Mouse (Mus musculus): ENCODE results near the gene Naa15.
"Not testable (repeated sequence)": the region's sequence is repeated elsewhere in the genome, so short reads cannot be mapped to it uniquely, and the experiment has no call there.

Gene Naa15

DNA sequence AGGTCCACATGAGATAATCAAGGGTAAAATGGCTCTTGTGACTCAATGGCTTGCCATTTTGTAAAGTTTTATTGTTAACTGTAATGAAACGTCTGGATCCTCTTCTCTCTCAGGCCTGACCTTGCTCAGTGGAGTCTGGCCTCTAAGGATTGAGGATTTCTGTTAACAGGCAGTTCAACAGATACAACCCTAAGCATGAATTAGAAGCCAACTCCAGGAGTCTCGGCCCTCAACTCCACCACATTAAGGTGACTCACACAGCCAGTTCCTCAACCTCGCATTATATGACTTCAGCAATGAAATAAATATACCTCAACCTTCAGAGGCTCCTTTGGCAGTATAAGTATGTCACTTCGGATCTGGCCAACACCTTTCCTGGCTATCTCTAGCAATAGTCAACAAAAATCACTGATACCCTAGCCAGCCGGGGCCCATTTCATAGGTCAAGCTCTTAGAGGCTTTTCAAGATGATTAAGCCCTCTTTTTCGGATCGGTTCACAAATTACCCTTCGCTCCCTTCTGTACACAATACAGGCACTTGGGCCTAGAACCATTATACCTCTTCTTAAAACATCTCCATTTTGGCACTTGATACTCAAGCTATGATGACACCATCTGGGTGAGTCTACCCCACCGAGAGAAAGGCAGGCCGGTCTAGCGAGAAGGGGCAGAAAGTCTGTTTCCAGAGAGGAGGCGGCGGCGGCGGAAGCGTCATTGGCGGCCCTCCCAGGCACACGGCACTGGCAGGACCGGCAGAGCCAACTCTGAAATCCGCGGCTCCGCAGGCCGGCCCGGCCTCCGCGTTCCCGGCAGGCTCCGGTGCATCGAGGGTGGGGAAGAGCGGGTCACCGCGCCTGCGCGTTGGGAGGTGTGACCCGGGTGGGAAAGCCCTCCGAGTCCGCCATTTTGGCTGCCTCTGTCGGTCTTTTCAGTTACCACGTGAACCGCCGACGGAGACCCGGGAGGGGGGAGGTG is at the start of gene Naa15:
Gene Naa15 (plus strand): TSS at position 51 of the 975 bp plus-strand sequence.
- DNase-seq = peak; percentile 95

DNA sequence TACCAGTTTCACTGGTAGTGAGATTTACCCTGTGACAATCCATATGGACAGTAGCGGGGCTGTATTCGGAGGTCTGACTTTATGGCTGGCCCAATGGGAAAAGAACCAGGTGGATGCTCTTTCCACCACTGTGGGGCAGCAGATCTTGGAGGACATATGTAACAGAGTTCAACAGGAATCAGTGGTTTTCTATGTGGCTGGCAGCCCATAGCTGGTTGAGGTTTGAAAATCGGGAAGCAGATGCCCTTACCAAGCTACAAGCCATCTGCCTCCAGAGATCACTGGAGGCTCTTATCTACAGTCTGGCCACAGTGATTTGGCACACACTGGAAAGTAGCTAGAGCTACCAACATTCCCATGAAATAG is 49.4 kb upstream of the Naa15 start:
- DNase-seq = no peak

DNA sequence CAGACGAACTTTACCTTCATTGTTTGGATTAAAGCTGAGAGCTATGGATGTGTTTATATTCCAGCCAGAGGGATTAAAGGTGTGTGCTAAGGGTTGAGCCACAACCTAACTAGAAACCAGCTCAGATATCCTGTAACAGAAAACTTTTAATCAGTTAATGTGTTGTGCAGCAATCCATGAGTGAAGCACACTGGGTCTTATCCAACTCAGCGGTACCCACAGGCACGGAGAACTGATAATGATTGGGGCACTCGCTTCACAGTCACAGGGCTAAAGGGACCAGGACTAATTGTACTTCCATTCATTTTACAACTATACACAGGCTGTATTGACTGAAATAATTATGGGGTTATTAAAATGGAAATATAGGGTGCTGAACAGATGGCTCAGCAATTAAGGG is 48.0 kb upstream of the Naa15 start:
- DNase-seq = no peak

DNA sequence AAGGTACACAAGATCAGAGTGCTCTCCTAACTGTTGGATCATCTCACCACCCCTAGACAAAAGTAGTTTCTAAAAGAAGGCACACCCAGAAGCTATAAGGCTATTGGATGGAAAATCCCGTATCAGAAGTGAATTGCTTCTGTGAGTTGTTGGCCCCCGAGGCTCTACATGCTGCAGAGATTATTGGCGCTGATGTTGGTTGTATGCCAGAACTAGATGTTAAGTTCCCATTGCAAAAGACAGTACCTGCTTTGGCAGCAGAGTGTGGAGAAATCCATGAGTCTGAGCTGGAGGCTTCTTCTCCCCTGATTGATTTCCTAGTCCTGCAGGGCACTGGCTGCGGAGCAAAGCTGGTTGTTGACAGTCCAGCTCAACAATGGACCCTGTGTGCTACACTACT is 46.9 kb upstream of the Naa15 start:
- DNase-seq = no peak

DNA sequence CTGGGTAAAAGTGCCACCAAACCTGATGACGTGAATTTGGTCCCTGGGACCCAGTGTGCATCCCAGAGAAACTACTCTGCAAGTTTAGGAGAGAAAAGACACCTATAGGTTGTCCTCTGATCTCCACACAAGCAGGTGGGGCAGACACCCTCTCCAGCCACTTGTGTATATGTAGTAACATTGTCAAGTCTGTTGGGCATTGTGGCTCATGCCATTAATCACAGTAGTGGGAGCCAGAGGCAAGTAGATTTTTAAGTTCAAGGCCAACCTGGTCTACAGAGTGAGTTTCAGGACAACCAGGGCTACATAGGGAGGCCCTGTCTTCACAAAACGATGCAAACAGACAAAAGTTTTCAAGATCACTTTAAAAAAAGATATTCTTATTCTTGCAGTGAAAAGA is 43.1 kb upstream of the Naa15 start:
- DNase-seq = no peak

DNA sequence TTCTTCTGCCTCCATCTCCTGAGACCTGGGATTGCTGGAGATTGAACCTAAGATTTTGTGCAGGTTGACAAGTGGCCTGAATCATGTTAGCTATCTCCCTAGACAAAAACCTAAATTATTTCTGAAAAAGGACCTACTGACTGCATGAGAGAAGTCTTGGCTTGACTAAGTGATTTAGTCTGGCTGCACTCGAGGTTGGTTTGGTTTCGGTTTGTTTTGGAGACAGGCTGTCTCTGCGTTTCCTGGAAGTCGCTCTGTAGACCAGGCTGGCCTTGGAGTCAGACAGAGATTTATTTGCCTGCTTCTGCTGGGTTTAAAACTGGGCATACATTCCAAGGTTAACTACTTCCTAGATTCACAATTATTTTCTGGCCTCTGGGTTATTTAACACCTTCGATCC is 42.1 kb upstream of the Naa15 start:
- DNase-seq = no peak

DNA sequence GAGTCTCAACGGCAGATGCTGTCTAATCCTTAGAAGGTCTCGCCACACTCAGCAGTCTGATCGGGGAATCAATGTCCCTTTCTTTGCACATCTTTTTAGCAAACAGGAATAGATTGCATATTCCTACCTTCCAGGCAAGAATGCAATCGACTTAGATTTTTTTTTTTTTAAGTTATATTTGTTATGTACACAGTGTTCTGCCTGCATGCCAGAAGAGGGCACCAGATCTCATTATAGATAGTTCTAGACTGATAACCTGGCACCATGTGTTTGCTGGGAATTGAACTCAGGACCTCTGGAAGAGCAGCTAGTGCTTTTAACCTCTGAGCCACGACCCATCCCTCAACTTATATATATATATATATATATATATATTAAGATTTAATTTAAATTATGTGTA is 41.4 kb upstream of the Naa15 start:
- no peak for DNase-seq

DNA sequence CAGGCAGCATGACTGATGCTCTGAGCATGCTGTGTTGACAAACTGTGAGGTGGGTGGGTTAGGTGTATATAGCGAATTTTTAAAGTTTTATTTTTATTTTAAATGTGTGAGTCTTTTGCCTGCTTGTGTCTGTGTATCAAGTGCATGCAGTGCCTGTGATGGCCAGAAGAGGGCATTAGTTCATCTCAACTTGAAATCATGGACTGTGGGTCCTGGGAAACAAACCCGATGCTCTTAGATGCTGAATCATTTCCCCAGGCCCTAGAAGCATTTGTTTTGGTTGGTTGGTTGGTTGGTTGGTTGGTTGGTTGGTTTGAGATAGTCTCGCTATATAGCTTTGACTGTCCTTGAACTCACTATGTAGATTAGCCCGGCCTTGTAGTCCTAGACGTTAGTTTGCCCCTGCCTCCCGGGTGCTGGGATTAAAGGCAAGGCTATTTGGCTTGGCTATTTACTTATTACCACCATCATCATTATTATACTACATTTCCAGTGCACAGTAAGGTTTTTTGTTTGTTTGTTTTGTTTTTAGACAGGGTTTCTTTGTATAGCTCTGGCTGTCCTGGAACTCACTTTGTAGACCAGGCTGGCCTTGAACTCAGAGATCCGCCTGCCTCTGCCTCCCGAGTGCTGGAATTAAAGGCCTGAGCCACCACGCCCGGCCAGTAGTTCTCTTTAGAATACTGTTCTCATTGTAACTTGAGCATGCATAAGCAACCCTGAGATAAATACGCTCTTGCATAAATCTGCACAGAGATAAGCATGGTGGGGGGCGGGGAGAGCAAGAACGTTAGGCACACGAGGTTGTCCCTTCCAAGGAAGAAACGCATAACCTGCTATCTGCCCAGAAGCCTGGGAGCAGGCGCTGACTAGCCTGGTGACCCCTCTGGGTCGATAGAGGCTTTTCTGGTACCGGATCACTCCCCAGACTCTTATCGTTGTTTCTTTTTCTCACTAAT is 39.4 kb upstream of the Naa15 start:
- DNase-seq = peak; percentile 44

DNA sequence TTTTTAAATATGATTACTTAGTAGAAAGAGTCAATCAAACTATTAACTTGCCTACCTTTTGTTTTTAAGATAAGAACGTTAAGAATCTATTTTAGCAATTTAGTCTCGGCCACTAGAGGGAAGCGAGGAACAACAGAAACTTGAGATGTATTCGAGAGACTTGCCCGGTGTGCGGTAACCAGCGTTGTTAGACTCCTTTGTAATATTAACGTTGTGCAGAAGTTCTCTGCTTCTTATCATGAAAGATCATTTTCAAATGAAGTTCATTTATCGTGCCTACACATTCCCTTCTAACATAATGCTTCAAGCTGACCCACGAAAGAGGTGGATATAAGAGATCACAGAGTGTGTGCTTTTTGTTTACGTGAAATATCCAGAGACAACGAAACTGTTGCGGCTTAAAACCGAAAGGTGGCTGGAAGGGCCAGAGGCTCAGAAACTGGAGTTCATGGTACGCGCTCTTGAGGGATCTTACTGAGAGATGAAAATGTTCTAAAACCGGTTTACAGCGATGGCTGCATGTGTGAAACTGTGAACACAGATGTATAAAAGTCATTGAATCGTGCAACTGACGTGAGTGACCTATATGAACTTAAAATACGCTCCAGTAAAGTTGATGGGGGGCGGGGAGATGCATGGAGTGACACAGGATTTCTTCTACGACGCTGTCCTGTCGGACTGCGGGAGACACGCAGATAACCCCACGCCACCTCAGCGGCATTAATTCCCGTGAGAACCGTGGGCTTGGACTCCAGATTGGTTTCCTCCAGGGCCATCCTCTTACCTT is 36.9 kb upstream of the Naa15 start:
- DNase-seq = no peak

DNA sequence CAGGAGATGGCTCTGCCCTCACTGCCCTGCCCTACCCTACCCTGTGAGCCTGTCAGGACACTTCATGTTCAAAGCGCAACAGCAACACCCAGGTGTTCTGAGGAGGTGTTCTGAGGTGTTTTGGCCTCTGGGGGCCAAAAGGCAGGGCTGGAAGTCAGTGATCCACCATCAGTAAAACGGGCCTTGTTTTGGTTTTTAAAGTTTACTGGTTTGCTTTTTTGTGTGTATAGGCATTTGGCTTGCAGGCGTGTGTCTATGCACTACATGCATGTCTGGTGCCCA is 36.3 kb upstream of the Naa15 start:
- no peak for DNase-seq

DNA sequence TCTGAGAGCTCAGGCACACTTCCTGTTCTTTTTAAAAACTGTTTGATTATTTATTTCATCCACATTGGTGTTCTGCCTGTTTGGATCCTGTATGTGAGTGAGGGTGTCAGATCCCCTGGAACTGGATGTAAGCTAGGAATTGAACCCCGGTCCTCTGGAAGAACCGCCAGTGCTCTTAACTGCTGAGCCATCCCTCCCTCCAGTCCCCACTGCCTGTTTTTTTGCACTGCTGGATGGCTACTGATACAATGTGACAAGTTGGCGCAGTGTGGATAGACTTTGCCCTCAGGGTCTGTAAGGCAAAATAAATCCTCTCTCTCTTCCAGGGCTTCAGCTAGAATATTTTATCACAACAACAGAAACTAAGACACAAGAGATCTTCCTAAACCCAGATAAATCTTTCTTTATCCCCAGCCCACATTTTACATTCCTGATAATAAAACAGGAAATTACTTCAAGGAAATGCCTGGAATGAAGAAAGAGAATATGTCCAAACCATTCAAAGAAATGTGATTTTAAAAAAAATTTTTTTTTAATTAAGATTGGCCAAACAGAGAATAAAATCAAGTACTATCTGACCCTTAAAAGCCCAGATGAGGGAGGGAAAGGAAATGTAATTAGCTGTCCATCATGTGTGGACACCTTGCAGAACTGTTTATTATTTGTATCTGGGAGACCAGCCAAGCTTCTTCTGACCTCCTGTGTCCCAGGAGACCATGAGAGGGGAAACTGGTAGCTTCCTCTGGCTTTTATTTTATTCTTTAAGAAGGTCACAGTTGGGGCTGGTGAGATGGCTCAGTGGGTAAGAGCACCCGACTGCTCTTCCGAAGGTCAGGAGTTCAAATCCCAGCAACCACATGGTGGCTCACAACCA is 34.9 kb upstream of the Naa15 start:
- DNase-seq = no peak

DNA sequence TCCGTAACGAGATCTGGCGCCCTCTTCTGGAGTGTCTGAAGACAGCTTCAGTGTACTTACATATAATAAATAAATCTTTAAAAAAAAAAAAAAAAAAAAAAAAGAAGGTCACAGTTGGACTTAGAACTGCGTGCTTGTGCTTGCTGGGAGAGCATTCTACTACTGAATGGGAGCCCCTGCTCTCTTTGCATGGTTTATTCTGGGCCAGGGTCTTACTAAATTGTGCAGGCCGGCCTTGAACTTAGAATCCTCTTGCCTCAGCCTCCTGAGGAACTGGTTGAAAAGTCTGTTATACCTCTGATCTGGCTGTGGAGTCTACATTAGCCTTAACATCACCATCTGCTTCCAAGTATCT is 34.3 kb upstream of the Naa15 start:
- no peak for DNase-seq

DNA sequence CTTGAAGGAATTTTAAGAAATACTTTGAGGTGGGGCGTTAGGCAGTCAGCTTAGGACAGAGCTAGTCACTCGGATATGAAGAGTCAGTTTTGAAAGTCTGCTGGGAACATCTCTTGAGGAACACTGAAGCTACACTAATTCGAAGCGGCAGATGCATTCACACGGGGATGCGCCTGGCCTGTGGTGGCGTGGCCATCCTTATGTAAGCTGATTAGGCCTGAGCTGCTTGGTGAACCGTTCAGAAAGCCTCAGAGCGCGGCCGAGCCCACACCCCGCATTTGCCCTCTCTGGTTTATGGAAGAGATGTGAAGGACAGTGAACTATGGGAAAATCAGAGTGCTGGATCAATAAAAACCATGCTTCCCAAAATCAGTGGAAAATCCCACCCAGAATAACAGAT is 31.5 kb upstream of the Naa15 start:
- DNase-seq = peak; percentile 57

DNA sequence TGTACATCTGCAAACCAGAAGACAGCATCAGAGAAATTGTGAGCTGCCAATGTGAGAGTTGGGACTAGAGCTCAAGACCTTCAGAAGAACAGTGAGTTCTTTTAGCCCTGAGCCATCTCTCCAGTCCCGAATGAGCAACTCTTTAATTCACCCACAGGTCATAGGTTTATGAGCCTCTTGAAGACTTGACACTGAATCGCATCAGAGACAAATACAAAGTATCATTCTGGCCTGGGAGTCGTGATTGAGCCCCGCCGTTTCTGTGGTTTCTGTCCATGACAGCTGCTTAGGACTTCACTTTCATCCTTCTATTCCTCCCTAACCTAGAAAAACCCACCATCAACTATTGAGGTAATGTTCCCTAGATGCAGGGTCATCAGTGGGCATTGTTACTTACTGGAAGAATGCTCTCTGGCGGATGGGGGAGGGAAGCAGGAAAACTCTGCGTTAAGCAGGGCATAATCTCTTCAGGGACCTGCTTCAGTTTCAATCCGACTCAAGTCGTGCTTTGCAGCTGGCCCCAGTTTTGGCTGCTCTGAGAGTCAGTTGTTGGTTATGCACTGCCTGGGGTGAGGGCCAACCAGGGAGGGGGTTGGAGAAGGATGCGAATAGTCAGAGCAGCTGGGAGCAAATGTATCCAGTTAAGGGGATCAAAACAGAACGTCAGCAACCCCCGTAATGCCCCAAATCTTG is 28.4 kb upstream of the Naa15 start:
- DNase-seq = no peak

DNA sequence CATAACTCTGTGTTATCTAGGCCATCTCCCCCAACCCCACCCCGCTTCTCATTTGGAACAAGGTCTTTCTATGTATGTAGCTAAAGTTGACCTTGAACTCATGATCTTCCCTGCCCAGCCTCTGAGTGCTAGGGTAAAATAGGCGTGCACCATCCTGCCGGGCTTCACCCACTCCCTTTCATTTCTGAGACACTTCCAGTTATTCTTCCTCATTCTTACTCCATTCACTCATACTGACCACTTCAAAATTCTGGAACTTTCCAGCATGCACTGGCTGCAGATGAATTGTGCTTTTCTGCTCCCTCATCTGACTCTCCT is 27.9 kb upstream of the Naa15 start:
- no peak for DNase-seq

DNA sequence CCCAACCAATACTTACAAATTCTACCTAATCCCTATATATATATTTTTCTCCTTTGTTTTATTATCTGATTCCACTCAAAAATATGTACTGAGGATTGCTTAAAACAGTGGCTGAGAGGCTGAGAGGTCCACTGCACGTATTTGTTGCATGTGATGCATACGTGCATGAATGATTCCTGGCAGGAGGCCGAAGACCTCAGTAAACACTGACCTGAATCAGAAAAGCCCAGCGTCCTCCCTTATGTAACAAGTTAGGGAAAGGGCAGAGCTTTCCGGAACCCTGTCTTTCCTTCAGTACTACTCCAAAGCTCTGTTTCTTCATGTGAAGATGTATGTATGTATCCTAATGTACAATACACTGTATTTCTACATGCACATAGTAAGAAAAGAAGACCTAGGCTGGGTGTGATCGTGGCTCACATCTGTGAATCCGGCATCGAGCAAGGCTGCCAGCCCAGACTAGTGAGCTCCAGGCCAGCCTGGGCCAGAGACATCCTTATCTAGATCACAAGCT is 27.0 kb upstream of the Naa15 start:
- peak; percentile 39 for DNase-seq

DNA sequence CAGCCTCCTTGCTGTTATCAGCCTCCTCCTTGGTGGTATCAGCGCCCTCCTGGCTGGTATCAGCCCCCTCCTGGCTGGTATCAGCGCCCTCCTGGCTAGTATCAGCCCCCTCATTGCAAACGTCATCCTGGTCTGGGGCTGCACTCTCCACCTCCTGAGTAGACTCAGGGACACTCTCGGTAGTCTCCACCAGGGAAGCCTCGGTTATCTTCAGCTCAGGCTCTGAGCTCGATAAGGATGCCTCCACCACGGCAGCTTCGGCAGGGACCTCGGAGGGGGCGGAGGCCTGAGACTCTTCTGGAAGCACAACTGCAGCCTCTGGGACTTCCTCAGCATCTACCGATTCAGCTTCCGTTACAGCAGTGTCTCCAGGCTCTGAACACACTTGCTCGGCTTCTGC is 26.0 kb upstream of the Naa15 start:
- DNase-seq = no peak

DNA sequence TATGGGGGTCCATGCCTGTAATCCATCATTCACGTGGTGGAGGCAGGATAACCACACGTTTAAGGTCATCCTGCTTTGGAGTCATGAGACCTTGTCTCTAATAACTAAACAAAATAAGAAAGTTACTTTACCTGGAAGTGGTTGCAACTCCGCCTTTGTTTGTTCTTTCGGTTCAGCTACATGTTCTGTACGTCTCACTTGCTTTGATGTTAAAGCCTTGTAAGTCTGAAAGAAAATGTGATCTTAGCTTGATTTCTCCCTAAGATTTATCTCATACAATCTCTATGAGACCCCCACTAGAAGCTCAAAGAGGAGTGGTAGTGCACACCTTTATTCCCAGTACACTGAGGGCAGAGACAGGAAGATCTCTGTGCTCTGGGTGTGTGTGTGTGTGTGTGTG is 23.9 kb upstream of the Naa15 start:
- no peak for DNase-seq

DNA sequence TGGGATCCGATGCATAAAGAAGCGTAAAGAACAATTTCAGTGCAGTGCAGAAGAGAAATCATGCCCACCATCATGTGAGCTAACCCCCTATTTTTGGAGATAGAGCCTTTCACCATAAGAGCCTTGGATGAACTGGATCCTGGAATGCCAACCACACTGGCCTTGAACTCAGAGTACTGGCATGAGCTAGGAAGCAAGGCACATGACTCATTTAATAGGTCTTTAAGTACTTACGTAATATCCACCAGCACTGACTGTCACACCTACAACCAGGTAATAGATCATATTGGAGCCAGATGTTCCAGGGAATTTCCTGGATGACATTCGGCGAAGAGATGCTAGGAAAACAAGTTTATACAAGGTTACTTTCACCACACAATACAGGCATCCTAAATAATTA is 23.4 kb upstream of the Naa15 start:
- no peak for DNase-seq

DNA sequence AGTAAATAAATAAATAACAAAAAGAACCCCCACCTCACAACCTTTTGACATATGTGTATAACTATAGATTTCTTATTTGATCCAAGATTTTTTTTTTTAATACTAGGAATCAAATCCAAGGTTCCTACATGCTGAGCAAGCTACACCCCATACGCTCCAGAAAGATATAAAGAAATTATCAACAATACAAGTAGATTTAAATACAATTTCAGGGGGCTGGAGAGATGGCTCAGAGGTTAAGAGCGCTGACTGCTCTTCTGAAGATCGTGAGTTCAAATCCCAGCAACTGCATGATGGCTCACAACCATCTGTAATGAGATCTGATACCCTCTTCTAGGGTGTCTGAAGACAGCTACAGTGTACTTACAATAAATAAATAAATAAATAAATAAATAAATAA is 21.9 kb upstream of the Naa15 start:
- not testable (repeated sequence) for DNase-seq

DNA sequence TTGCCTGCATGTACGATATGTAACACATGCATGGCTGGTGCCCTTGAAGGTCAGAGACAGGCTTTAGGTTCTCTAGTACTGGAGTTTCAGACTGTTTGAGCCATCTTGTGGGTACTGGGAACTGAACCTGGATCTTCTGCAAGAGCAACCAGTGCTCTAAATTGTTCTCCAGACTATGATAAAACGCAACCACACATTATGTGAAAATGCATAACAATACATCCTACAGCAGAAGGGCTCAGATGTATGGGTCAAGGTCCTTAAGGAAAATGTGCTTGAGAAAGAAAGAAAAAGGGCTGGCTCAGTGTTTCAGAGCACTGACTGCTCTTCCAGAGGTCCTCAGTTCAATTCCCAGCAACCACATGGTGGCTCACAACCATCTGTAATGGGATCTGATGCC is 21.3 kb upstream of the Naa15 start:
- DNase-seq = no peak

DNA sequence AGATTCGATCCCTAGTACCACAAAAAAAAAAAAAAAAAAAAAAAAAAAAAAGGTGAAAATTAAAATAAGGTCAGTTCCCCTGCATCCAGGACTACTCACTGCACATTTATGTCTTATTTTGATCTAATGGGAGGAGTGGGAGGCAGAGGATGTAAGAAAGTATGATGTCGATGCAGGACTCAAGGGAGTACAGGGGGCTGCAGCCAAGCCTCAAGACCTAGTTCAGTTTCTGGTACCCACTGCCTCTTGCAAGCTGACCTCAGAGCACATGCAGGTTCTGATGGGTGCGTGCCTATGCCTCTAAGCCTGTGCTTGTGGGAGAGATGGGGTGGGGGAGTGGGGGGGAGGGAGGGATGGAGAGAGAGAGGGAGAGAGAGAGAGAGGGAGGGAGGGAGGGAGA is 20.1 kb upstream of the Naa15 start:
- DNase-seq = no peak
